Mouse (Mus musculus): ENCODE measurements around the gene Ube4b. TPM values are rescaled to one million over a fixed set of nuclear protein-coding genes. Genes with fewer than 3 reads are reported as not detected.
A peak's percentile ranks its signal among the peaks of the same experiment; 100 is the strongest.

The Ube4b gene
- total and polyA plus RNA-seq, 3 experiments, result 28.4 to 104 (median 71.0) TPM

DNA sequence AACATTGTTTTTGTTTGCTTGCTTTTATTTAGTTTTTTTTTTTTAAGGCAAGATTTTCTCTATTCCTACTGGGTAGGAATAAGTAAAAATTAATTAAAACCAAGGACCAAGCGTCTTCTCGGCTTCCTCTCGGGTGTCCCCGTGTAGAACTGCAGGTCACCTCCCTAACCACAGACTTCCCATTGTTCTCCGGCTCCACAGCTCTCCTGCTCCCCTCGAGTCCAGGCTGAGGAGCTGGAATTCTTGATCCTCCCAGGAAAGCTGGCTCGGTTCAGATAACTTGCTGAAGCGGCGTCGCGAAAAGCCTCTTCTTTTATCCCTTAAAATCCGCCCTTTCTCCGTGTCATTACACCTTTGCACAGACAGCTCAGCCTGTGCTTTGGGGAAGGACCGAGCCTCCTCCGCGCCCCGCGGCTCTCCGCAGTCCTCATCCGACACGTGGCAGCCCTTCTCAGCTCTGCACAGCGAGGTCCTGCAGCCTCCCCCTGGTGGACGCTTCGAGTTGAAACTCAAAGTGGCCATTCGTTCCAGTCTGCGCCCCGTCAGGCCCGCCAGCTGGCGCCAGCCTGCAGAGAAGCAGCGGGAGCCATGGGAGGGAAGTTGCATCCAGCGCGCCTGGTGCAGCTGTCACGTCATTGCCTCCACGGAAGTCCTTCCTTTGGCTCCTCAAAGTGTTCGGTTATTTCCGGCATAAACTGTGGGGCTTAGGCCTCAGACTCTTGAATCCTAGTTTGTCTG, 18.6 kb upstream of the Ube4b start (continued):
- peak; percentile 72 to 77 for TF ChIP-seq POLR2A (IDR thresholded peaks at IDR 0.05; ENCODE audit: control insufficient read depth in 1 of 2, insufficient read depth in 1 of 2, low read depth in 1 of 2, low read length in 2 of 2, poor library complexity in 1 of 2)
- 0 out of 2 replicates have a peak, but pooled peaks have one; percentile 44 for TF ChIP-seq CHD1 (IDR thresholded peaks at IDR 0.05; ENCODE audit: low read depth, low read length)
- TF ChIP-seq USF2 (IDR thresholded peaks at IDR 0.05; ENCODE audit: borderline replicate concordance in 1 of 2, insufficient read depth in 1 of 2, low read depth in 1 of 2, low read length in 2 of 2), result no peak

DNA sequence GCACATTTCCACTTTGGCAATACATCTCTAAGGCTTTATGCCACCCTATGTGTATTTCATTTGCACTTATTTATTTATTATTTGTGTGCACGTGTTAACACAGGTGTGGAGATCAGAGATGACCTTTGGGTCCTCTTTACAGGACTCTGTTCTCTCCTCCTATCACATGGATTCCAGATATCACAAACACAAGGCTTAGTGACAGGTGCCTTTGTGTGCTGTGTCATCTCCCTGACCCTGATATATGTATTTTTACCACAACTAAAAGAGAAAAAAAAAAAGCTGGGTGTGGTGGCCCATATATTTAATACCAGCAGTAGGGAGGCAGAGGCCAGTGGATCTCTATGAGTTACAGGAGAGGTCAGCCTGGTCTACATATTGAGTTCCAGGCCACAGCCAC, 17.9 kb upstream of the Ube4b start:
- peak; percentile 38 for DNase-seq (ENCODE audit: low read depth, low spot score)
- Histone ChIP-seq H3K36me3 (ENCODE audit: control insufficient read depth in 1 of 2, insufficient read depth in 2 of 2, low read length in 2 of 2) (peaks cover 0 to 25% of the 10 kb centered on the region in 2 experiments; a peak in 2 of 4 replicates), H3K4me3 (ENCODE audit: control insufficient read depth in 1 of 2, insufficient read depth in 1 of 2, low read depth in 2 of 2, low read length in 2 of 2) (peak overlapping the region; percentile 52 to 67), H3K27me3 (ENCODE audit: control insufficient read depth in 1 of 2, insufficient read depth in 2 of 2, low read length in 2 of 2) (no peaks in the 10 kb centered on the region), H3K4me1 (ENCODE audit: control insufficient read depth in 1 of 2, insufficient read depth in 2 of 2, low read length in 2 of 2) (peaks cover 12 to 18% of the 10 kb centered on the region in 2 experiments), H3K79me2 (ENCODE audit: control insufficient read depth, insufficient read depth, low read length, poor library complexity) (no peaks in the 10 kb centered on the region; the same call in 1 of the 2 replicates), H3K9ac (ENCODE audit: control insufficient read depth, low read depth, low read length, poor library complexity, severe bottlenecking) (peak overlapping the region; percentile 64), H3K27ac (ENCODE audit: control insufficient read depth, low read depth, low read length) (peak overlapping the region; percentile 68), H3K9me3 (replicated peaks; ENCODE audit: insufficient read depth, low read length) (no peaks in the 10 kb centered on the region)
- no peak for TF ChIP-seq CHD2 (IDR thresholded peaks at IDR 0.05; ENCODE audit: low read length)
- no peak for TF ChIP-seq USF1 (IDR thresholded peaks at IDR 0.05; ENCODE audit: low read depth, low read length)
- TF ChIP-seq MAFK (IDR thresholded peaks at IDR 0.05; ENCODE audit: borderline replicate concordance, low read depth, low read length), result no peak
- no peak for TF ChIP-seq ZC3H11A (IDR thresholded peaks at IDR 0.05; ENCODE audit: low read depth, low read length)
- no peak for TF ChIP-seq ZMIZ1 (IDR thresholded peaks at IDR 0.05; ENCODE audit: low read depth, low read length)
- 0 out of 2 replicates have a peak, but pooled peaks have one; percentile 29 for TF ChIP-seq SIN3A (IDR thresholded peaks at IDR 0.05; ENCODE audit: low read length)
- no peak for TF ChIP-seq E2F4 (IDR thresholded peaks at IDR 0.05; ENCODE audit: borderline replicate concordance, low read depth, low read length)
- no peak for TF ChIP-seq SMC3 (IDR thresholded peaks at IDR 0.05; ENCODE audit: low read depth, low read length)
- no peak for TF ChIP-seq GABPA (IDR thresholded peaks at IDR 0.05; ENCODE audit: low read depth, low read length)
- TF ChIP-seq ZNF384 (IDR thresholded peaks at IDR 0.05; ENCODE audit: low read depth, low read length), result peak; percentile 75
- no peak for TF ChIP-seq NRF1 (IDR thresholded peaks at IDR 0.05; ENCODE audit: insufficient read depth, low read depth, low read length, poor library complexity, severe bottlenecking)
- TF ChIP-seq UBTF (IDR thresholded peaks at IDR 0.05; ENCODE audit: borderline replicate concordance, insufficient read depth, low read depth, low read length), result no peak
- peak; percentile 33 to 47; a peak in 2 of 4 replicates for TF ChIP-seq EP300 (IDR thresholded peaks at IDR 0.05; ENCODE audit: low read depth in 1 of 2, low read length in 2 of 2)
- no peak for TF ChIP-seq RCOR1 (IDR thresholded peaks at IDR 0.05; ENCODE audit: low read depth, low read length)
- no peak for TF ChIP-seq KAT2A (conservative IDR thresholded peaks at IDR 0.05; ENCODE audit: low read depth, low read length)
- TF ChIP-seq MAZ (IDR thresholded peaks at IDR 0.05; ENCODE audit: low read depth, low read length), result 0 out of 2 replicates have a peak, but pooled peaks have one; percentile 14
- no peak for TF ChIP-seq POLR2A (IDR thresholded peaks at IDR 0.05; ENCODE audit: control insufficient read depth in 1 of 2, insufficient read depth in 1 of 2, low read depth in 1 of 2, low read length in 2 of 2, poor library complexity in 1 of 2)
- no peak for TF ChIP-seq CTCF (IDR thresholded peaks at IDR 0.05 in 2 of 3, conservative IDR thresholded peaks at IDR 0.05 in 1 of 3; ENCODE audit: control insufficient read depth in 1 of 3, insufficient read depth in 1 of 3, low read depth in 2 of 3, low read length in 3 of 3, poor library complexity in 1 of 3, severe bottlenecking in 1 of 3)
- 0 out of 2 replicates have a peak, but pooled peaks have one; percentile 10 for TF ChIP-seq HCFC1 (IDR thresholded peaks at IDR 0.05; ENCODE audit: low read depth, low read length)
- TF ChIP-seq RAD21 (IDR thresholded peaks at IDR 0.05; ENCODE audit: low read depth, low read length), result no peak
- peak; percentile 46; the same call in 1 of the 2 replicates for TF ChIP-seq MAX (IDR thresholded peaks at IDR 0.05; ENCODE audit: low read length)
- no peak for TF ChIP-seq POLR2AphosphoS2 (IDR thresholded peaks at IDR 0.05; ENCODE audit: low read length)
- peak; percentile 51; the same call in 1 of the 2 replicates for TF ChIP-seq ETS1 (IDR thresholded peaks at IDR 0.05; ENCODE audit: low read depth, low read length)
- no peak for TF ChIP-seq MYC (IDR thresholded peaks at IDR 0.05; ENCODE audit: low read depth, low read length)

Measured in MEL (cell line).